Mouse (Mus musculus) C2C12 (cell line): Measurements from ENCODE around the gene Kdm6a.

ENCODE experiments used
- CEBPB ChIP-seq: IDR thresholded peaks from one replicate; pipeline ENCODE4 v1.6.1; 2011; ENCODE audit warnings: low read depth, mild to moderate bottlenecking, control low read depth, moderate library complexity
- CTCF ChIP-seq: IDR thresholded peaks from one replicate; pipeline ENCODE4 v1.5.1; 2011; ENCODE audit not compliant: control insufficient read depth, insufficient read depth, insufficient read length
- FOSL1 ChIP-seq: IDR thresholded peaks from one replicate; pipeline ENCODE4 v1.8.0; 2011; ENCODE audit warnings: mild to moderate bottlenecking, low read length; ENCODE audit not compliant: poor library complexity, insufficient read depth, severe bottlenecking
- MAX ChIP-seq: IDR thresholded peaks from one replicate; pipeline ENCODE4 v1.6.1; 2011; ENCODE audit warnings: mild to moderate bottlenecking, control low read depth
- MYOD1 ChIP-seq: IDR thresholded peaks from one replicate; pipeline ENCODE4 v1.6.1; 2011; ENCODE audit warnings: low read depth; ENCODE audit not compliant: control insufficient read depth, insufficient read length
- MYOG ChIP-seq: IDR thresholded peaks from one replicate; pipeline ENCODE4 v1.6.1; 2011; ENCODE audit not compliant: control insufficient read depth, insufficient read length; ENCODE audit errors: extremely low read depth
- USF1 ChIP-seq: IDR thresholded peaks from one replicate; pipeline ENCODE4 v1.6.1; 2011; ENCODE audit warnings: low read depth, mild to moderate bottlenecking, control low read depth, moderate library complexity

DNA sequence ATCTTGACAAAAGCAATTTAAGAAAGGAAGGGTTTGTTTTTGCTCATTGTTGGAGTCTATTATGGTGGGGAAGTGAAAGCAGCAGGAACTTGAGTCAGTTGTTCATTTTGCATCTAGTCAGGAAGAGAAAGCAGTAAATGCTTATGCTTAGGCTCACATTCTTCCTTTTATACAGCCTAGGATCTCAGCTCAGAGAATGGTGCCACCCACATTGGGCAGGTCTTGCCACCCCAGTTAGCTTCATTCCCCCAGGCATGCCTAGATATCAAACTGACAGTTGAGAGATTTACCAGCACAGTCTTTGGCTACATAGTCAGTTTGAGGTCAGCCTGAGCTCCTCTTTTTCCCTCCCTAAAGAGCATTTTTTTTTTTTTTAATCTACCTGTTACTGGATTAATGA, 24.8 kb downstream of the Kdm6a start:
- TF ChIP-seq CTCF (no peak), USF1 (no peak), MYOD1 (no peak), MAX (no peak), CEBPB (no peak), MYOG (no peak), FOSL1 (no peak)
